Mouse (Mus musculus): ENCODE results near the gene Pnisr.

DNA sequence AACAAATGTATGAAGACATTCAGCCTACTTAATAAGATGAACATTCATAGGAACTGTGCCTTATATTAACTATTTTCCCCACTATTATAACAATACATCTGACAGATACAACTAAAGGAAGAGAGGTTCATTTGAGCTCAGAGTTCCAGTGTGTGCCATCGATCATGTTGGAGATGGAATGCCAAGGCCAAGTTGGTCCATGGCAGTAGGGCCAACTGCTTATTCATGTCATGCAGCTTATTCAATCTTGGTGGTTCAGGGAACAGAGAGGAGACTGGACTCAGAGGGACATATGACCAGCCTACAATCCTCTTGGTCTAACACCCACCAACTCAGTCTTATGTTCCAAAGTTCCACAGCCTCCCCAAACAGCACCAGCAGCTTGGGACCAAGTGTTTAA lies 46.4 kb upstream of the Pnisr start:
- TF ChIP-seq POLR2A (IDR thresholded peaks at IDR 0.05; ENCODE audit: low read depth, low read length) (no peak), CTCF (IDR thresholded peaks at IDR 0.05; ENCODE audit: extremely low read depth, insufficient read depth, insufficient read length, insufficient replicate concordance) (no peak)

All from spleen, adult 2 months (tissue).